Mouse (Mus musculus) liver, adult (tissue): ENCODE measurements at regions not wholly inside any gene's neighbourhood (a gene's known extent, or its start where the extent isn't known, plus 50 kb on each side); places are given as distances from the start of the nearest gene placed in this dataset.

ENCODE experiments used
- GATA4 ChIP-seq: IDR thresholded peaks from 2 replicates; pipeline ENCODE4 v1.6.1; 2014; ENCODE audit warnings: mild to moderate bottlenecking, low read length; ENCODE audit not compliant: insufficient replicate concordance

GRCm38 (mm10) chr10:22877536-22878130 lies 57.7 kb upstream of the Tcf21 start:
- TF ChIP-seq GATA4: no peak

DNA sequence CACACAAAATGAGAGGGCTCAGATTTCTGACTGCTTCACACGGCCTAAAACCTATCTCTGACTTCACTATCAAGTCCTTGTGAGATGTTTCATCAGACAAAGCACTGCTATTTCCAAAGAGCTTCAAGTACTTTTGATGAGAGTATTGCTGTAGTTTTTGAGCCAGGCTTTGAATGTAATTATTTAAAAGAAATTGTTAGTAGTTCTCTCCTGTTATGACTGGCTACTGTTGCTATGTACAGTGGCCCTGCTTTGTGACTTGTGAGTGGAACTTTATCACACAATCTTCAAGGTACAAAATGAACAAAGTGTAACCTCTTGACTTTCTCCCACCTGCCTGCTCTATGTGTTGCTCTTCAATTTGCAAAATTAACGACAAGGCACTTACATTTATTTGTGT lies 57.1 kb upstream of the Tcf21 start:
- no peak for TF ChIP-seq GATA4

GRCm38 (mm10) chr10:22875675-22876074 lies 55.7 kb upstream of the Tcf21 start:
- TF ChIP-seq GATA4: 0 out of 2 replicates have a peak, but pooled peaks have one; percentile 4

DNA sequence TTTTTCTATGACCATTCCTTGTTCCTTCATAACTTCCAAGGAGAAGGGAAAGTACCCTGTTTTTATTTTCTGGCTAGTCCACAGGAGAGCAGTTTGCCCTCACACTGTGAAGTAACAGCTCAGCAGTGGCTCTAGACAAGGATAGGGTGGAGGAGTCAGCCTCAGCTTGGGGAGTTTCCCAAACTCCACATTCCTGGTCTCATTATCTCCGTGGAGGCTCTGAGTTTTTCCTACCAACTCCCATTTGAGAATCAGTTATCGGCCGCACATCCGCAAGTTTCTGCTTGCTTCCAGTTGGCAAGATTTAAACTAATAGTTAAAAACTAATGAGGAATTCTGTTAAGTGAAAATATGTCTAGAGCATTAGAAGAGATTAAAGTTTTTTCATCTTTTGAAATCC lies 55.2 kb upstream of the Tcf21 start:
- no peak for TF ChIP-seq GATA4
